Mouse (Mus musculus) urinary bladder, postnatal 25 days (tissue): ENCODE measurements around the gene B4galt2.

Source experiments
- DNase-seq: peaks from one replicate; pipeline ENCODE4 v3.0.0; 2022; ENCODE audit warnings: low spot score

Gene B4galt2

GRCm38 (mm10) chr4:117867823-117868222, 15.5 kb downstream of the B4galt2 start:
- peak; percentile 54 for DNase-seq

- DNase-seq = no peak
Measured at GRCm38 (mm10) chr4:117867000-117867399, 16.3 kb downstream of the B4galt2 start.

GRCm38 (mm10) chr4:117866083-117866482, 17.2 kb downstream of the B4galt2 start:
- DNase-seq = peak; percentile 49

GRCm38 (mm10) chr4:117862823-117863222, 20.5 kb downstream of the B4galt2 start:
- no peak for DNase-seq

- no peak for DNase-seq
Measured at GRCm38 (mm10) chr4:117860570-117860969, 22.7 kb downstream of the B4galt2 start.

- peak; percentile 77 for DNase-seq
Measured at GRCm38 (mm10) chr4:117858794-117859193, 24.5 kb downstream of the B4galt2 start.

- DNase-seq = no peak
Measured at GRCm38 (mm10) chr4:117855146-117855545, 28.1 kb downstream of the B4galt2 start.

GRCm38 (mm10) chr4:117852152-117852868, 31.0 kb downstream of the B4galt2 start:
- DNase-seq = no peak

- DNase-seq = no peak
Measured at GRCm38 (mm10) chr4:117850871-117851270, 32.4 kb downstream of the B4galt2 start.

- DNase-seq = no peak
Measured at GRCm38 (mm10) chr4:117850176-117850575, 33.1 kb downstream of the B4galt2 start.

GRCm38 (mm10) chr4:117849506-117849905, 33.8 kb downstream of the B4galt2 start:
- no peak for DNase-seq

- no peak for DNase-seq
Measured at GRCm38 (mm10) chr4:117849063-117849462, 34.2 kb downstream of the B4galt2 start.

GRCm38 (mm10) chr4:117847011-117847410, 36.3 kb downstream of the B4galt2 start:
- DNase-seq = no peak

GRCm38 (mm10) chr4:117846261-117846660, 37.0 kb downstream of the B4galt2 start:
- no peak for DNase-seq

GRCm38 (mm10) chr4:117845316-117845715, 38.0 kb downstream of the B4galt2 start:
- DNase-seq = no peak

- no peak for DNase-seq
Measured at GRCm38 (mm10) chr4:117844467-117844866, 38.8 kb downstream of the B4galt2 start.

- no peak for DNase-seq
Measured at GRCm38 (mm10) chr4:117843101-117843500, 40.2 kb downstream of the B4galt2 start.

- no peak for DNase-seq
Measured at GRCm38 (mm10) chr4:117841566-117841965, 41.7 kb downstream of the B4galt2 start.

- no peak for DNase-seq
Measured at GRCm38 (mm10) chr4:117840821-117841220, 42.5 kb downstream of the B4galt2 start.

- no peak for DNase-seq
Measured at GRCm38 (mm10) chr4:117839366-117839765, 43.9 kb downstream of the B4galt2 start.

GRCm38 (mm10) chr4:117837271-117837670, 46.0 kb downstream of the B4galt2 start:
- DNase-seq = no peak

- peak; percentile 89 for DNase-seq
Measured at GRCm38 (mm10) chr4:117836204-117836767, 47.0 kb downstream of the B4galt2 start.

GRCm38 (mm10) chr4:117835531-117836111, 47.7 kb downstream of the B4galt2 start:
- DNase-seq = peak; percentile 36
